Mouse (Mus musculus): Measurements from ENCODE around the gene Gm20716. TPM values are rescaled to one million over a fixed set of nuclear protein-coding genes. Genes with fewer than 3 reads are reported as not detected.

The Gm20716 gene
- polyA plus RNA-seq (2015; fragmentation: Nextera tagmentation; extraction: Ambion mirVana): 4.9 and 5.5 TPM in 2 replicates

DNA sequence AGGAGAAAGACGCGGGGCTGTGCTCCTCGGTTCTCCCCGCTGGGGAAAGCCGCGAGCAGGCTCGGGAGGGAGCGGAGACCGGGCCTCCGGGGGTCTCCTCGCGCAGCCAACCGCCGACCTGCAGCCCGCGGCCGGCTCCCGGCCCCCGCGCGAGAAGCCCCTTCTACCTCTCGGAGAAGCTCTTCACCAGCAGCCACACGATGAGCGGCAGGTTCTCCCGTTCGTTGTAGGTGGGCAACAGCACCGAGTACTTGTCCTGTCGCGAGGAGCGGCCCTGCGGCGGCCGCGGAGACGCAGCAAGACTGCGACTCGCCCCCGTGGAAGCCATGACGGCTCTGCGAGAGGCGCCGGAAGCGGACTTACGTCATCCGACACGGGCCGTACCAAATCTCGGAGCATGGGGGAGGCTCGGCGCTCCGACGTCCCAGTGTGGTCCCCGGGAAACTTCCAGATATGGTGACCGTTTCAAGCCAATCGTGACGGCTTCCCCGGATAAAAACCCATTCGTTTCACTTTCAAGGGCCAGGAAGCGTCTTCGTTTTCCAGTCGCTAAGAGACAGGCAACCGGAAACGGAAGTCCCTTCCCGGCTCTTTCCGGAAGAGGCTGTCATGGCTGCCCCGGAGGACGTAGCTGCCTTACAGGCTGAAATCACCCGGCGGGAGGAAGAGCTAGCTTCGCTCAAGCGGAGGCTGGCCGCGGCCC lies at the start of gene Gm20716, which contains the start of the genes Dpm1 and Mocs3:
Gene Gm20716, minus strand, starts transcription at position 339 of the 703 bp plus-strand sequence.
Gene Dpm1, minus strand, starts transcription at position 566 of the 703 bp plus-strand sequence.
Gene Mocs3, plus strand, starts transcription at position 597 of the 703 bp plus-strand sequence.
- Histone ChIP-seq H3K36me3 (ENCODE audit: control insufficient read depth, insufficient read depth, low read length) (peaks cover 11% of the 10 kb centered on the region), H3K9me3 (ENCODE audit: control insufficient read depth, low read length) (no peaks in the 10 kb centered on the region), H3K27me3 (ENCODE audit: control insufficient read depth, insufficient read depth, low read length) (no peaks in the 10 kb centered on the region), H3K4me1 (replicated peaks; ENCODE audit: control insufficient read depth, insufficient read depth) (peaks cover 8% of the 10 kb centered on the region; the same call in 1 of the 2 replicates), H3K4me3 (ENCODE audit: low read depth, low read length) (peak within 1 kb of the TSS; percentile 99), H3K4me2 (replicated peaks; ENCODE audit: low read depth) (peak within 1 kb of the TSS; percentile 97), H3K27ac (replicated peaks) (peak within 1 kb of the TSS; percentile 93), H3K9ac (ENCODE audit: low read length) (peak within 1 kb of the TSS; percentile 99)
- TF ChIP-seq CTCF (IDR thresholded peaks at IDR 0.05; ENCODE audit: low read depth): no peak
- TF ChIP-seq EP300 (optimal IDR thresholded peaks at IDR 0.05): peak; percentile 57
- peak; percentile 85 for ATAC-seq (ENCODE audit: low FRiP score, low TSS enrichment)
- WGBS: under 1% methylated on average over 71 of the region's 73 CpGs
- DNase-seq (ENCODE audit: low spot score): peak; percentile 88

DNA sequence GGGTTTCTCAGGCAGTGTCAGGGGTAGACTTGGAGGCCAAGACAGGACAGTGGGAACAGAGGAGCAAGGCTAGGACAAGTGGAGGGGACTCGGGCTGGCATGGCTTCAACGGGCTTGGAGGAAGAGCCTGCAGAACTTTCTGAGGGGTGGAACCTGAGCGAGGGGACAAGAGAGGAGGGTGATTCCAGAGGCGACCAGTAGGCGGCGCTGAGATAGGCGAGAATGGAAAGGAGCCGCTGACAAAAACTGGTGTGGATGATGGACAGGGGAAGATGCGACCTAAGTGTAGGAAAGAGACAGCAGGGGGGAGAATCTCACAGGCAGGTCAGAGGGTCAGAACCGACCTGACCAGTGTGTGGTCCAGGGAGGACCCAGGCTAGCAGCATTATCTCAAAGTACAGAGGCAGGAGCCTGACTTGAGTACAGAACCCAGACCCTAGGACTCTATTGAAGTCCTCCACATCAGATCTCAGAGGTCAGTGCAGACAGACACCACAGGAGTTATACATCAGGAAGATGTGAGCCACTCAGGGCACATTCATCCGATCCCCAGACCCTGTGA lies 44.3 kb upstream of the Gm20716 start:
- H3K9me3 ChIP-seq (ENCODE audit: control insufficient read depth, low read length): no peaks in the 10 kb centered on the region
- H3K4me1 ChIP-seq (replicated peaks; ENCODE audit: control insufficient read depth, insufficient read depth): no peaks in the 10 kb centered on the region
- TF ChIP-seq EP300 (optimal IDR thresholded peaks at IDR 0.05) (no peak), CTCF (IDR thresholded peaks at IDR 0.05; ENCODE audit: low read depth) (peak; percentile 89)
- DNase-seq (ENCODE audit: low spot score): peak; percentile 74
- no peak overlapping the region for H3K27ac ChIP-seq (replicated peaks)
- H3K4me3 ChIP-seq (ENCODE audit: low read depth, low read length): no peak overlapping the region
- 0 out of 2 replicates have a peak, but pooled peaks cover 2% of the 10 kb centered on the region for H3K27me3 ChIP-seq (ENCODE audit: control insufficient read depth, insufficient read depth, low read length)
- no peak; the same call in 1 of the 2 replicates for ATAC-seq (ENCODE audit: low FRiP score, low TSS enrichment)
- no peak overlapping the region for H3K4me2 ChIP-seq (replicated peaks; ENCODE audit: low read depth)
- H3K9ac ChIP-seq (ENCODE audit: low read length): no peak overlapping the region
- no peaks in the 10 kb centered on the region for H3K36me3 ChIP-seq (ENCODE audit: control insufficient read depth, insufficient read depth, low read length)
- WGBS: 11% methylated on average over 11 of the region's 11 CpGs

DNA sequence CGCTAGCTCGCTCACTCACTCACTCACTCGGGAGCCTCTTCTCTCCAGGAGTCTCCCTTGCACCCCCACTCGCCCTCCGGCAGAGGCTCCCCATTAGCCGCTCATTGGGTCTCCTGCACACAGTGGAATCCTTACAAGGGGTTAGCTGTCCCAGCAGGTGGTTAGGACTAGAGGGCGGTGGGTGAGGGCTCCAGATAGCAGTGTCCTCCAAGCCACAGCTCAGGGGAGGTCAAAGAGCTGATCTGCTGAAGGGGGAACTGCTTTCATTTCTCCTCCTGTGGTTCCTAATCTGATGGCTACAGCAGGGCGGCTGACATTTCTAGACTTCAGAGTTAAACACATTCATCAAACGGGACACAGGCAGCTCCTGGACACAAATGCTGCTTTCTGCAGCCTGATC lies 43.2 kb upstream of the Gm20716 start:
- WGBS: 42% methylated on average over 9 of the region's 9 CpGs
- Histone ChIP-seq H3K36me3 (ENCODE audit: control insufficient read depth, insufficient read depth, low read length) (no peaks in the 10 kb centered on the region), H3K4me3 (ENCODE audit: low read depth, low read length) (no peak overlapping the region), H3K27me3 (ENCODE audit: control insufficient read depth, insufficient read depth, low read length) (0 out of 2 replicates have a peak, but pooled peaks cover 2% of the 10 kb centered on the region), H3K27ac (replicated peaks) (no peak overlapping the region), H3K4me1 (replicated peaks; ENCODE audit: control insufficient read depth, insufficient read depth) (no peaks in the 10 kb centered on the region), H3K9me3 (ENCODE audit: control insufficient read depth, low read length) (no peaks in the 10 kb centered on the region), H3K4me2 (replicated peaks; ENCODE audit: low read depth) (no peak overlapping the region), H3K9ac (ENCODE audit: low read length) (no peak overlapping the region)
- DNase-seq (ENCODE audit: low spot score) (no peak), ATAC-seq (ENCODE audit: low FRiP score, low TSS enrichment) (no peak)
- TF ChIP-seq CTCF (IDR thresholded peaks at IDR 0.05; ENCODE audit: low read depth) (no peak), EP300 (optimal IDR thresholded peaks at IDR 0.05) (no peak)

DNA sequence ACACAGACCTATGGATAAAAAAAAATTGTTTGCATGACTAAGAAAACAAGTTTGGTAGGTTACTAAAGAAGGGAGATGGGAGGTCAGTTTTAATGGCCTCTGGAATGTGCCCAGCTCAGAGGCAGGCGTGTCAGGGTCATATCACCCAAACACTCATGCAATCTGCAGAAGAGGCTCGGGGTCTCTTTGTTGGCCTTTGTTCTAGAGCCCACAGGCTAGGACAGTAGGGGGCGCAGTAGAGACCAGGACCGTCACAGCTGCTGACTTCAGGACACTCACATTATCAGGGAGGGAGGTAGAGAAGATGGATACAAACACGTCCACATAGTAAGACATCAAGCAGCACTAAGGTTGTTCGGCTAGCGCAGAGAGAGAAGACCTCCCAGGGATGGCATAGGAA lies 37.9 kb upstream of the Gm20716 start:
- H3K9ac ChIP-seq (ENCODE audit: low read length): no peak overlapping the region
- no peaks in the 10 kb centered on the region for H3K9me3 ChIP-seq (ENCODE audit: control insufficient read depth, low read length)
- ATAC-seq (ENCODE audit: low FRiP score, low TSS enrichment): no peak
- H3K4me1 ChIP-seq (replicated peaks; ENCODE audit: control insufficient read depth, insufficient read depth): no peaks in the 10 kb centered on the region
- TF ChIP-seq CTCF (IDR thresholded peaks at IDR 0.05; ENCODE audit: low read depth) (peak; percentile 68), EP300 (optimal IDR thresholded peaks at IDR 0.05) (no peak)
- H3K4me2 ChIP-seq (replicated peaks; ENCODE audit: low read depth): no peak overlapping the region
- H3K4me3 ChIP-seq (ENCODE audit: low read depth, low read length): no peak overlapping the region
- DNase-seq (ENCODE audit: low spot score): peak; percentile 32
- WGBS: 32% methylated on average over 7 of the region's 7 CpGs
- no peaks in the 10 kb centered on the region for H3K27me3 ChIP-seq (ENCODE audit: control insufficient read depth, insufficient read depth, low read length)
- H3K36me3 ChIP-seq (ENCODE audit: control insufficient read depth, insufficient read depth, low read length): no peaks in the 10 kb centered on the region
- H3K27ac ChIP-seq (replicated peaks): no peak overlapping the region

DNA sequence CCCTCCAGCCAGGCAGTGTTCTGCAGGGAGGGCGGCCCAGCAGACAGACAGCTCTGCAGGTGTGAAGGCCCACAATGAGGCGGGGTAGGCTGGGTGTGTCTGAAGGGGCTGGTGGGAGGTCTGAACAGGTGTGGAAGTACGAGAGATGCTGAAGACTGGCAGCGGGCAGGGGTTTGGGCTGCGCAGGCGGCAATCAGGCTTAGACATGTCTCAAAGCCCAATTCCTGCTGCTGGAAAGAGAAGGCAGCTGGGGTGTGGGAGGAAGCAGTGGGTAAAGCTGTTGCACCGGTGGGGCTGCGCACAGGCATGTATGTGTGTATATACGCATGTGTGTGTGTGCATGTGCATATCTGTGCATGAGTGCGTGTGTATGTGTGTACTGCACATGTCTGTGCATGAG lies 30.7 kb upstream of the Gm20716 start:
- ATAC-seq (ENCODE audit: low FRiP score, low TSS enrichment) (no peak), DNase-seq (ENCODE audit: low spot score) (no peak)

DNA sequence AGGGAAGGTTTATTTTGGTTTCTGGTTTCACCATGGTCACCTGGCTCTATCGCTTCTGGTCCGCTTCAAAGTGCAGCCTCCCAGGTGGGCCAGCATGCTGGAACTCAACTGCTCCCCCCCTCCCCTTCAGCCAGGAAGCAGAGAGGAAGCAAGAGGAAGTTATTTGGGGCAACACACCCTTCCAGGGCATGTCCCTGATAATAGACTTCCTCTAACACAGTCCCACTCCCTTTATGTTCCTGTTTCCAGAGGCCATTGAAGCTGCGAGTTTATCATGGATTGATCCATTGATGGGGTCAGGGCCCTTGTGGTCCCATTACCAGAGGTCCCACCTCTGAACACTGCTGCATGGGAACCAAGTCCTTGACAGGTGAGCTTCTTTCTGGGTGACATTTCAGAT lies 30.0 kb upstream of the Gm20716 start:
- ATAC-seq (ENCODE audit: low FRiP score, low TSS enrichment) (no peak), DNase-seq (ENCODE audit: low spot score) (no peak)
- Histone ChIP-seq H3K27ac (replicated peaks) (no peak overlapping the region), H3K36me3 (ENCODE audit: control insufficient read depth, insufficient read depth, low read length) (no peaks in the 10 kb centered on the region), H3K4me1 (replicated peaks; ENCODE audit: control insufficient read depth, insufficient read depth) (no peaks in the 10 kb centered on the region), H3K27me3 (ENCODE audit: control insufficient read depth, insufficient read depth, low read length) (no peaks in the 10 kb centered on the region), H3K9me3 (ENCODE audit: control insufficient read depth, low read length) (no peaks in the 10 kb centered on the region), H3K4me2 (replicated peaks; ENCODE audit: low read depth) (no peak overlapping the region), H3K9ac (ENCODE audit: low read length) (no peak overlapping the region), H3K4me3 (ENCODE audit: low read depth, low read length) (no peak overlapping the region)
- 66% methylated on average over 3 of the region's 3 CpGs for WGBS
- TF ChIP-seq CTCF (IDR thresholded peaks at IDR 0.05; ENCODE audit: low read depth) (no peak), EP300 (optimal IDR thresholded peaks at IDR 0.05) (no peak)

More for the DNA sequence above, 30.7 kb upstream of the Gm20716 start:
- no peaks in the 10 kb centered on the region for H3K27me3 ChIP-seq (ENCODE audit: control insufficient read depth, insufficient read depth, low read length)
- H3K36me3 ChIP-seq (ENCODE audit: control insufficient read depth, insufficient read depth, low read length): no peaks in the 10 kb centered on the region
- no peak overlapping the region for H3K4me2 ChIP-seq (replicated peaks; ENCODE audit: low read depth)
- H3K9me3 ChIP-seq (ENCODE audit: control insufficient read depth, low read length): no peaks in the 10 kb centered on the region
- TF ChIP-seq CTCF (IDR thresholded peaks at IDR 0.05; ENCODE audit: low read depth) (no peak), EP300 (optimal IDR thresholded peaks at IDR 0.05) (no peak)
- no peaks in the 10 kb centered on the region for H3K4me1 ChIP-seq (replicated peaks; ENCODE audit: control insufficient read depth, insufficient read depth)
- 70% methylated on average over 10 of the region's 10 CpGs for WGBS
- H3K27ac ChIP-seq (replicated peaks): no peak overlapping the region
- no peak overlapping the region for H3K9ac ChIP-seq (ENCODE audit: low read length)
- no peak overlapping the region for H3K4me3 ChIP-seq (ENCODE audit: low read depth, low read length)
